Mouse (Mus musculus) brain, embryonic 18.5 days (tissue): ENCODE results near the gene Tmprss11f.
A peak's percentile ranks its signal among the peaks of the same experiment; 100 is the strongest.
"Not testable (repeated sequence)": the region's sequence is repeated elsewhere in the genome, so short reads cannot be mapped to it uniquely, and the experiment has no call there.

Experiments
- DNase-seq: peaks from one replicate; pipeline ENCODE4 v3.0.0-alpha.2; 2012; ENCODE audit warnings: low read depth, low spot score

Gene Tmprss11f

DNA sequence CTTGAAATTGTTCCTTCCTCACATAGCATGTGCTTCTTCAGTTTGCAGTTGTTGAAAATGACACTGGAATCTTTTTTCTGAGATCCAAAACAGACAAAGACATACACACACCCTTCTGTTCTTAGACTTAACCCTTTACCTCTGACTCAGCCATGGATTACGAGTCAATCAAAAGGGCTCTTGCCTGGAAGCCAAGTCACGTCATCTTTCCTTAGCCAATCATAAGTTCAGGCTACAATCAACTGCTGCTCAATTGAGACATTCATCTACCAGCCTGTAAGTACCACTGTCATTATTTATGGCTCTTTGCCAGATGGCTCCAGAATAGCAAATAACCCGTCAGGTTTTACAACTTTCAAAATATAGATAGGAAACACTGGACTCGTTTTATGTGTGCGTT lies at the start of gene Tmprss11f:
Gene Tmprss11f, minus strand, starts transcription at position 101 of the 400 bp plus-strand sequence.
- no peak for DNase-seq

DNA sequence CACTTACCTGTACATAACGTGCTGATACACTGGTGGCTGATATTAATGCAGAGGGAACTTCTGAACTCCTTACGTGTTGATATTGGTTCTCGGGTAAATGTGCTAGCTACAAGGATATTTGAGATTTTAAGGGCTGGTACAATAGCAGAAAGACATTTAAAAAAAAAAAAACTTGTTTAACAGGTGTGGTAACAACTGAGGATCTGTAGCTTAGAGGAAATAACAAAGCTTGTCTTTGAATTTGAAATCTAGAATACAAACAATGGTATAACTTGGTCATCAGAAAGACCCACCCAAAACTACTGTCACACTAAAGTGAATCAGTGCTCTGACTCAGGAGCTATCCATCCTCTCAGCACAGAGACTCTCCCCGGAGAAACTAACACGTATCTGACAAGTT lies 44.0 kb upstream of the Tmprss11f start, which contains the start of gene Tmprss11b:
Gene Tmprss11b, minus strand, starts transcription at position 101 of the 400 bp plus-strand sequence.
- DNase-seq = no peak

DNA sequence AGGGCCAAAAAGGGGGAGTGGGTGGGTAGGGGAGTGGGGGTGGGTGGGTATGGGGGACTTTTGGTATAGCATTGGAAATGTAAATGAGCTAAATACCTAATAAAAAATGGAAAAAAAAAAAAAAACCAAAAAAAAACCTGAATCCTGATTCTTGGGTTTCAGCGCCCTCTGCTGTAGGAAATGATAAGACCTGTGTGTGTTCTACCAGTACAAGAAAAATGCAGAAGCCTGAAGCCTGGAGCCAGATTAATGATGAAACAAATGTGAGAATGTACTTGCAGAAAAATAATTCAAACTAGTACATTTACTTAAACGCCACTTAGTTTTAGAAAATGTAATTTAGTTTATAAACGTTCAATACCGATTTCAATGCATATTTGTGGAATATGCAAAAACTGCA lies 17.0 kb upstream of the Tmprss11f start:
- peak; percentile 20 for DNase-seq

DNA sequence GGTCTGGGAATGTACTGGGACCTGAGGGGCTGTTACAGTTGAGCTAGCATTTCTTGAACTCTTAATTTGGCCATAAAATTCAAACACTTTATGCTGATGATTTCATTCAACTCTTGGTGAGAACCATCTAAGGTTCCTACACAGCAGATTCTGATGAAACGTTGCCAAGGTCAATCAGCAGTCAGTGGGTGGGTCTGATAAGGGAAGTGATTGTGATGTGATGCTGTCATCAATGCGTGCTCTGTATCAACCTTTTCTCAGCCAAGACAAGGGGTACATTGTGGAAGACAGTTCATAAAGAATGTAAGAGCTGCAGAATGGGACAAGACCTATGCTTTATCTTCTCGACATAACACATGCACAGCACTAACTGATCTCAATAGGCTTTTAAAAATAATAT lies 8.6 kb upstream of the Tmprss11f start:
- no peak for DNase-seq

DNA sequence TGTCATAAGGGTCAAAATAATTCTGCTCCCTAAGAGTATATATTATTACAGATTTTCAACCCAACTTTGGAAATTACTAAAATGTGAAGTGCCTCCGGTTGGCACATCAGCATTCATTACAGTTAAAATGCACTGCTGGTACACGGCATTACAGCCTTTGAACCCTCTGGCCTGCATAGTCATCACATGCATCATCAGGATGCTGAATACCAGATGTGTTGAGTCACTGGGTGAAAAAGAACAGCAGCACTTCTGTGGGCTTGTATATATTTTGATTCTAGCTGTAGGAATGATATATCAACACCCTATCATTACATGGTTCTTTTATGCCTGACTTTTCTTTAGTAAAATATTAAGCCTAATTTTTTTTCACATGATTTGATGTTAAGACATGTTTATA lies 1.5 kb downstream of the Tmprss11f start:
- DNase-seq = no peak

DNA sequence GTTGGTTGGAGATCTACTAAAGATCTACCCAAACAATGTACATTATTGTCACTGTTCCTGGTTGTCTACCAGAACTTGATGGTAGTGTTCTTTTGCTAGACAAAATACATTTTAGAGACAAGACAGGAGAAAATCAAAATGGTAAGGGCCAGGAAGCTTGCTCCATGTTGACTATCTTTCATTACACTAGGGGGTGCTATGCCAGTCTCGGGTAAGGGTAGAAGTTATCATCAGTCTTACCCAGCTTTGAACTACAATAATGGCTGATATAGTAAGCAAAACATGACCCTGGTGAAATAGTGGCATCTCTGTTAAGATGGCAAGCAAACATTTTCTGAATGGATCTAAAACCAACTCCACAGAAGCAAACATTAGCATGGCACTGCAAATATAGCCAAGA lies 10.4 kb downstream of the Tmprss11f start:
- no peak for DNase-seq

DNA sequence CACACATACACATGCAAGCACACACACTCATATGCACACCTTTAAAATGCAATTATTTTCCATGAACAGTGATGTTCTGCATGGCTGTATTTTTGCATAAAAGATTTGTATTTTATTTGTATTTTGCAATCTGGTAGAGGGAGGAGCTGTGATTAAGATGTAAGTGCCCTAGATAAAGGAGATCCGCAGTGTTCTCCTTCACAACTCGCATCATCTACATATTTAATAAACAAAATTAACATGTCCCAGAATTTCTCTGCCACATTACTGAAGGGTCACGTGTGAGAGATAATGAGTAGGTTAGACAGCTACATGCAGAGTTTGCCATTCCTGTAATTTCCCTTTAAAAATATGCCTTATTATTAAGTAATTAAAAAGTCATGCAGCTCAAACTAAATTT lies 46.3 kb downstream of the Tmprss11f start:
- no peak for DNase-seq

DNA sequence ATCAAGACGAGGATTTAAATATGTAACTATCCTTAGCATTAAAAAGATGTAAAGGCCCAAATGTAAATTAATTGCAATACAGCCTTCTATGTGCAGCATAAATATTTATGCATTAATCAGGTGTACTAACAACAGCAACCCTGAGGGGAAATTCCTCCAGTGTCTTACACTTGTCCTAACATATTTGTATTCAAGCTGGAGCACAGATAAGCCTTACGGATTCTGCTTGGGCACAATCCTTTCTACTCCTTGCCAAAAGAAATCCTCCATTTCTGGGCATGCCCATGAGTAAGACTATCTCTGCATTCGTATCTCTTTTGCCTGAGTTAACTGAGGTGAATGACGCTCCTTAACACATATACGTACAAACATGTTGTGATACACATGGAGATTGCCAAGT lies 49.6 kb downstream of the Tmprss11f start:
- DNase-seq = no peak

DNA sequence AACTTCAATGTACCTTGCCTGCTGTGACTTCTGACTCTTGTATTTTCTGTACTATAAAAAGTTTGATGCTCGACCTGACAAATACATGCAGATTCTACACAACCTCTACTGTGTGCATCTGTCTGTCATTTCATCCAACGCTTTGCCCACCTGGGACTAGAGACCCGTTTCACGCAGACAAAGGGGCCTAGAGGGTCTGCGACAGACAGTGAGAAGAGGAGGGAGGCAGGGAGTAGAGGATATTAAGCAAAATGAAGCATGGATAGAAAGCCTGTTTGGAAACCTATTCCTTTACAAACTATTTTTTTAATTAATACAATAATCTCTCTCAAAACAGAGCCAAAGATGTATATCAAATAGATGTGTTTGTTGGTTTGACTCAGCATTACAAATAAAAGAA lies 50.2 kb downstream of the Tmprss11f start:
- no peak for DNase-seq

DNA sequence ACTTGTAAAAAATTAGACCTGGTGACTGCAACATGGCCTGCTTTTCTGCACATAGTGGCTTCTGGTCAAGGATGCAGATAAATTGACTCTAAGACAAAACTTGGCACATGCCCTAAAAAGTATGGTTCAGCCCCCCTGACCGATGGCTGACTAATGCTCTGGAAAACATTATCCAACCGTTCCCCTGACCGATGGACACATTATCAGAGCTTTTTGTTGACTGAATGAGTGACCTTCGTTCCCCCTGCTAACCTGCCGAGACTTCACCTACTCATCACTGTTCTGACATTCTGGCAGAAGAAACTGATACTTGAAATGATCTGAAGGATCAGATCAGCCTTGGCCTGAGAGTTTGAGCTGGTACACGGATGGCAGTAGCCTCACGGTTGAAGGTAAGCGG lies 53.5 kb downstream of the Tmprss11f start:
- DNase-seq = not testable (repeated sequence)

DNA sequence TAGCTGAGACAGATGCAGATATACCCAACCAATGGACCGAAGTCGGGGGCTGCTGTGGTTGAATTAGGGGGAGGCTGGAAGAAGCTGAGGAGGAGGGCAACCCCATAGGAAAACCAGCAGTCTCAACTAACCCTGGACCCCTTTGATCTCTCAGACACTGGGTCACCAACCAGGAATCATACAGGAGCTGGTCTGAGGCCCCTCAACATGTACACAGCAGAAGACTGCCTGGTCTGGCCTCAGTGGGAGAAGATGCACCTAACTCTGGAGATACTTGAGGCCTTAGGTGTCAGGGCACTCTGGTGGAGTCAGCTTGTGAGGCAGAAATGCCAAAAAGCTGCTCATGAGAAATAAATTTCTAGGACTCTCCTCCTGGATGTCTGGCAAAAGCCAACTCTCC lies 85.5 kb downstream of the Tmprss11f start:
- no peak for DNase-seq

DNA sequence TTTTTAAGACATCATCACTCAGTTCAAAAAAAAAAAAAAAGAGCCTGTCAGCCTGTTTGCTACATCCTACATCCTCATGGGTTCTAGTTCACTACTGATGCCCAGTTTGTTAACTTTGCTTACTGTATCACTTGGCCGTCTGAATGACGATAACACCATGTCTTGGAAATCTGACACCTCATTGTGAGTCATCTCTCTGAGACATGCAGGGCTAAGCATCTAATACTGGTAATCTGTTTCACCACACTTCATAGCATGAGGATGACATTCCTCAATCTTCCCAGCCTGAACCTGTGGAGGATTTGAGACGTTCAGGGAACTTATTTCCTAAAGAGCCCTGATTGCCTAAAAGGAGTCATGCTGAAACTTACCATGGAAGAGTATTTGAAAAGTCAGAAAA lies 91.6 kb downstream of the Tmprss11f start:
- DNase-seq = no peak

DNA sequence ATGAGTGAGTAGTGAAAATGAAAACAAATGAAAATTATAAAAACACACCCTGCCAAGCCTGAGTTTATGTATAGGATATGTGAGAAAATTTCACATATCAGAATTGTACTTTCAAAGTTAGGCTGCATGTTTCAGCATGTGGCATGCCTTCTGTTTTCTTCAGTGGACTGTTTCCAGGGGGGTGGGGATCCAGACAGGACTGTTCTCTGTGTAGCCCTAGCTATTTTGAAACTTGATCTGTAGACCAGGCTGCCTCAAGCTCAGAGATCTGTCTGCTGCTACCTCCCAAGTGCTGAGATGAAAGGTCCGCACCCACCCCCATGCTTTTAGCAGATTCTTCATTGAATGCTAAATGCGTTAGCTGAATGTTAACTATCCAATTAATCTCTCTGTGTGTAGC lies 103.5 kb downstream of the Tmprss11f start:
- DNase-seq = no peak

DNA sequence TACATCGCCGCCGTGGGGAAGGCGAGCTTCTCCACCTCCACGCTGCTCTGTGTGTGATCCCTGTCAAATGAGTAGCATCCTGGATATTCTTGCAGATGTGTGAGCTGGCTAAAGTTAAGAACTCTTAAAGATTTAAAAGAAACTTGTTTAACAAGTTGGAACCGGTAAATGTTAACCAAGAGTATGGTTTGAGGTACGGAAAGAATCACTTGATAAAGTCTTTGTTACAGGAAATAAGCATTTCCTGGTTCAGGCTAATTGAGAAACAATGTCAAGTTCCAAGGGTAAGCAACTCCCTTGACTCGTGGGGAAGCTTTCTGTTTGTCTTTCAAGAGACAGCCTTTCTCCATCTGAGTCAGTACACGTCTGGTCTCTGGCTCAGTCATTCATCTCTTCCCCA lies 113.7 kb downstream of the Tmprss11f start, which contains the start of gene Tmprss11g:
Gene Tmprss11g, minus strand, starts transcription at position 101 of the 400 bp plus-strand sequence.
- DNase-seq = no peak

DNA sequence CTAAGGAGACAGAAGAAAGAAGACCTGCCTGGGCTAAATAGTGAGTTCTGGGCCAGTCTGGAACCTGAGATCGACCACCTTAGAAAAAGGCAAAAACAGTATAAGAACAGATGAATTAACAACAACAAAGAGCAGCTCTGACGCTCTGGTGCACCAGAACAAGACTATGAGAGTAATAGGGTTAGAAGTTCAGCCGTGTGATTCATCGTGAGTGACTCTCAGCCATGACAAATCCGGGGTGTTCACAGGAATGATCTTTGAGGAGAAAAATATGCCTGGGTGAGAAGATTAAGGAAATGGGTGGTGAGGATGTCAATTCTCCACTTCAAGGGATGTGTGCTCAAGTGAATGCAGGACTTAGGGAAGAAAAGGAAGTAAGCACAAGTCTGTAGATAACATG lies 120.7 kb downstream of the Tmprss11f start:
- no peak for DNase-seq

DNA sequence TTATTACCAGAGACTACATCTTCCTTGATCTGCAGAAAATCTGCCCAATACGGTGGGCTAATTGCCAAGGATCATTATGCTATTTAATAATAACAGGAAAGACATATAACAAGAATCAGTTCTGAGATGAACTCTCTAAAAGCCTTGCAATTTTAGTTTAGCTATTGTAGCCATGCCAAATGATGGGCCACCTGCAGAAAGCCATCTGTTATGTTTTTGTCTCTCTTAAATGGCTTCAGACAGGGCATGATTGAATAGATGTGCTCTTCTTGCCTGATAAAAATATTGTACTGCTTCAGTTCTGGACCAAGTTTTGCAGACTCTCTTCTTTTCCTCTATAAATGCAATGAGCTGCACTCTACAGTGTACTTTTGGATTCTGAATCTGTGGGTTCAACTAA lies 138.8 kb downstream of the Tmprss11f start:
- DNase-seq = no peak

DNA sequence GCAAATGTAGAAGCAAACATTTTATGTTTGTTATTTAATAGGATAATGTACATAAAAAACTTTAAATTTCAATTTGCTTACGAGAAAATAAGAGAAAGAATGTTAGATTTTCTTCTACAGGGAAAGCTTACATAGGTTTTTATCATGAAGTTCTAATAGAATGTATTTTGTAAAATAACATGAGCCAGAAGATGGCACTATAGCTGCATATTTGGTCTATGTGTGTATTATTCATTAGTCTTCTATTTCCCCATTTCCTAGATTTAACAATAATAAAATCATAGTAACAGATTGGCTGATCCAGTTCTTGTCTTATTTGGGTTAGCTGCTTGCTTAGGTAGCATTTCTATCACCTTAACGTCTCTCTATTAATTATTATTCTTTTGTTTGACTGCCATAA lies 149.7 kb downstream of the Tmprss11f start:
- DNase-seq = no peak

DNA sequence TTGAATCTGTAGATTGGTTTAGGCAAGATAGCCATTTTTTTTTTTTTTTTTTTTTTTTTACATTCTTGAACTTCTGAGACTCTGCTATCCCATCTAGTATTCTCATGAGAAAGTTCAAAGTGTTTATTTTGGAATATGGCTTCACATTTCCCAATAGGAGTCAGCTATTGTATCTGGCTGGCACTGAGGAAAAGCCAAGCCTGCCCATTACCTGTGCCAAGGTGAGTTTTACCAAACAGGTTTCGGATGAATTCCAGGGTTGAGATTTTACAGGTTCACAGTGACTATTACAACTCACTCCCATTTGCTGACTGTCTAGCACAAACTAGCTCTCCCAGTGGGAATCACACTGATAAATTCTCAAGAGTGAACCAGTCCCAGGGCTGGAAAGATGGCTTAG lies 150.2 kb downstream of the Tmprss11f start:
- DNase-seq = no peak

DNA sequence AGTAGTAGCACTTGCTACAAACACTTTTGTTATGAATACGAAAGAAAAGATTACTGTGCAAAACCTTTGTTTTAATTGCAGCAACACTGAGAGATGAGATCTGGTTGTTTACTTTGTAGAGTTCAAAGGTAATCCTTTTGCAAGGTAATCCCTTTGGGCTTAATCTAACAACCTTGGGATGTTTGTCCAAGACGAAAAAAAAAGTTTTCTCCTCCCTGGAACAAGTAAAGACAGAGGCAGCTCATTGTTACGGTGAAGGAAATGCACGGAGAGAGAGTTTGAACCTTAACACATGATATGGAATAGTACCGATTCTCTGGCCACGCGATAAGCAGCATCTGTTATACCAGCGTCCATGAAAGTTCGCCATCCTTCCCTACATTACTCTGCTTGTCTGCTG lies 158.4 kb downstream of the Tmprss11f start:
- DNase-seq = no peak
